Mouse (Mus musculus) ES-E14 (cell line): ENCODE data around the gene Lclat1. TPM values are rescaled to one million over a fixed set of nuclear protein-coding genes. Genes with fewer than 3 reads are reported as not detected.

Source experiments
- DNase-seq: peaks from one replicate; pipeline ENCODE4 v3.0.0-alpha.2; 2013; ENCODE audit warnings: low read depth, low spot score
- H3K27ac ChIP-seq: 2 replicates; pipeline ENCODE4 v1.5.1; 2012; ENCODE audit warnings: low read depth, mild to moderate bottlenecking, low read length, moderate library complexity, mixed read lengths; ENCODE audit not compliant: poor library complexity, insufficient read depth, severe bottlenecking
- H3K36me3 ChIP-seq: 2 replicates; pipeline ENCODE4 v1.6.1; 2012; ENCODE audit warnings: mild to moderate bottlenecking, low read length, moderate library complexity, mixed read lengths; ENCODE audit not compliant: control insufficient read depth, poor library complexity, insufficient read depth, severe bottlenecking
- H3K4me1 ChIP-seq, 2 experiments: fragments of 150-350 bp in 1 of 2; sonication (generic) in 1 of 2; 2 replicates each; pipeline ENCODE4 v1.6.1; 2012; ENCODE audit warnings: low read length in 2 of 2, mild to moderate bottlenecking in 1 of 2, mixed read lengths in 1 of 2; ENCODE audit not compliant: control insufficient read depth in 2 of 2, insufficient read depth in 2 of 2, poor library complexity in 1 of 2
- H3K4me3 ChIP-seq, 2 experiments: fragments of 150-350 bp in 1 of 2; sonication (generic) in 1 of 2; 2 replicates each; pipeline ENCODE4 v1.5.1; 2012; ENCODE audit warnings: low read length in 2 of 2, low read depth in 1 of 2, mild to moderate bottlenecking in 1 of 2, mixed read lengths in 1 of 2; ENCODE audit not compliant: insufficient read depth in 1 of 2, poor library complexity in 1 of 2, severe bottlenecking in 1 of 2
- H3K9ac ChIP-seq: 2 replicates; pipeline ENCODE4 v1.6.1; 2012; ENCODE audit warnings: low read depth, mild to moderate bottlenecking, low read length, mixed read lengths; ENCODE audit not compliant: poor library complexity, insufficient read depth, severe bottlenecking
- H3K9me3 ChIP-seq: fragments of 150-350 bp; sonication (generic); 2 replicates; pipeline ENCODE4 v1.6.1; 2012; ENCODE audit warnings: low read depth, mild to moderate bottlenecking, low read length; ENCODE audit not compliant: control insufficient read depth, insufficient read depth
- CHD2 ChIP-seq: IDR thresholded peaks from 2 replicates; pipeline ENCODE4 v1.6.1; 2014; ENCODE audit warnings: mild to moderate bottlenecking, low read depth, low read length, inconsistent platforms
- HCFC1 ChIP-seq: IDR thresholded peaks from 2 replicates; pipeline ENCODE4 v1.6.1; 2012; ENCODE audit warnings: low read length, inconsistent platforms, borderline replicate concordance; ENCODE audit not compliant: insufficient read depth
- MAFK ChIP-seq: IDR thresholded peaks from 2 replicates; pipeline ENCODE4 v1.6.1; 2014; ENCODE audit warnings: mild to moderate bottlenecking, low read depth, low read length, inconsistent platforms; ENCODE audit not compliant: insufficient read depth
- ZC3H11A ChIP-seq: IDR thresholded peaks from 2 replicates; pipeline ENCODE4 v1.6.1; 2012; ENCODE audit warnings: low read depth, mild to moderate bottlenecking, inconsistent platforms, low read length, borderline replicate concordance
- ZNF384 ChIP-seq: IDR thresholded peaks from 2 replicates; pipeline ENCODE4 v1.6.1; 2012; ENCODE audit warnings: low read depth, low read length, inconsistent platforms
- in situ Hi-C, 2 experiments: fragments of 600-800 bp; cut with MboI; formaldehyde crosslinking; loops; one replicate each; pipeline ENCODE4 v1.15.1; 2025; ENCODE audit warnings: low sequenced_read_pairs in 2 of 2, inconsistent platforms in 1 of 2; ENCODE audit not compliant: unreplicated experiment in 2 of 2
- total RNA-seq: library from RNA; depleted of rRNA; stranded (reverse); fragments of 300-350 nt; gene quantifications from 2 replicates; pipeline ENCODE4 v1.2.3, GENCODE M21; 2012

Lclat1 gene
- total RNA-seq, 1 experiment, result 8.6 TPM

DNA sequence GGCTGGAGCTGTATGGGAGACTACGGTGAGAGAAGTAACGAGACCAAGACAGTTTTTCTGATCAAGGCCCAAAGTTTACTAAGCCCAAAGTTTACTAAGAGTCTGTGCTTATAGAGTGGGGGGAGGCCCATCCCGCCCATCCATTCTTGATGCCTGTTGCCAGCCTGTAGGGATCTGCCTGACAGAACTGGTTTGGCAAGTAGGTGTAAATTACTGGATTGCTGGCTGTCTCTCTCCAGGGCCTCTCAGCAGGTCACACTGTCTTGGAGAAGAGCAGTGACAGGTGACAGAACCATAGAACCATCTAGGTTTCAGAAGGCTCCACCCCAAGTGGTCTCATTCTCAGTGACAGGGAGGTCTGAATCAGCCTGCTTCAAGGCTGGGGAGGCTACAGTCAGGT, 109.5 kb downstream of the Lclat1 start:
- Histone ChIP-seq H3K4me1 (0 out of 4 replicates have a peak, but pooled peaks cover 0 to 2% of the 10 kb centered on the region in 2 experiments), H3K36me3 (no peaks in the 10 kb centered on the region), H3K9ac (no peak overlapping the region), H3K9me3 (no peaks in the 10 kb centered on the region), H3K27ac (no peak overlapping the region), H3K4me3 (no peak overlapping the region)
- TF ChIP-seq ZNF384, result no peak
- in situ Hi-C loops, result no loop called here
- no peak for DNase-seq

DNA sequence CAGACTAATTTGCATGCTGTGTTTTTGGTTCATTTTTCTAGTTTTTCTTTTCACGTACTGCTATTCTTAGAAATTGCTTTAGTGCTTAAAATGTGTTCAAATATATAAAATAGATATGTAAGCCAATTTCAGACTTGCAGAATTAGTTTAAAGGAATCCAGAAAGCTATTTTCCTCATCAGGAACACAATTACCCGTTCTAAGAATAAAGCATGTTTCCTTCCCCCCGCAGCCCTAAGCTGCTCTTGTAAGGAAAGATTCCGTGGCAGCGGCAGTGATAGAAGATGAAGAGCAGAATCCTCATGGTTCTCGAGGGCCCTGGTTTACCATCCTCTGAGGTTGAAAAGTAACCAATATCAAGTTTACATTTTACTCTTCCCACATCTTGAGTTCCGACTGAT, 113.0 kb downstream of the Lclat1 start:
- TF ChIP-seq MAFK (no peak), ZC3H11A (no peak), ZNF384 (no peak), CHD2 (no peak), HCFC1 (no peak)
- Histone ChIP-seq H3K9ac (no peak overlapping the region), H3K4me3 (no peak overlapping the region), H3K9me3 (no peaks in the 10 kb centered on the region), H3K27ac (no peak overlapping the region), H3K4me1 (peaks cover 2% of the 10 kb centered on the region in 2 experiments; a peak in 1 of 4 replicates), H3K36me3 (no peaks in the 10 kb centered on the region)
- in situ Hi-C loops, result no loop called here
- DNase-seq, result no peak

DNA sequence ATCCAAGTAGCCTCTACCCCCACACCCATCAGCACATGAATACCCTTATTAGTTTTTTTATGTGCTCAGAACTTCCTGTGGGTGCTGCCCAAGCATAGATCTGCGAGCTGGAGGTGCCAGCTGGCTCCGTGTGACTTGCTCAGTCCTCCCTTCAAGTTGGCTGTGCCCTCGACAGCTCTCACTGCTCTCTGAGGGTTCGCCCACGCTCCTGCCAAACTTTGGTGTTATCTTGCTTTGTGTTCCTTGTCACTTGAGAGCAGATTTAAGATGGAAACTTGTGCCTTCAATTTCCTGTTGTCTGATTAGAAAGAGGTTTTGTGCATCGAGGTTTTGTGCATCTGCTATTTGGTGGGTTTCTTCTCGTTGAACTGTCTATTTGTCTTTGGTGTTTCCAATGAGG, 114.3 kb downstream of the Lclat1 start:
- H3K4me1 ChIP-seq, result peaks cover 2% of the 10 kb centered on the region in 2 experiments; a peak in 1 of 4 replicates
- no peak for DNase-seq
- no peaks in the 10 kb centered on the region for H3K36me3 ChIP-seq
- H3K9ac ChIP-seq, result no peak overlapping the region
- H3K27ac ChIP-seq, result no peak overlapping the region
- H3K9me3 ChIP-seq, result no peaks in the 10 kb centered on the region
- no peak overlapping the region for H3K4me3 ChIP-seq
- in situ Hi-C loops, result no loop called here
- no peak for TF ChIP-seq HCFC1
- no peak for TF ChIP-seq MAFK
- no peak for TF ChIP-seq ZC3H11A
- no peak for TF ChIP-seq ZNF384
- TF ChIP-seq CHD2, result no peak

DNA sequence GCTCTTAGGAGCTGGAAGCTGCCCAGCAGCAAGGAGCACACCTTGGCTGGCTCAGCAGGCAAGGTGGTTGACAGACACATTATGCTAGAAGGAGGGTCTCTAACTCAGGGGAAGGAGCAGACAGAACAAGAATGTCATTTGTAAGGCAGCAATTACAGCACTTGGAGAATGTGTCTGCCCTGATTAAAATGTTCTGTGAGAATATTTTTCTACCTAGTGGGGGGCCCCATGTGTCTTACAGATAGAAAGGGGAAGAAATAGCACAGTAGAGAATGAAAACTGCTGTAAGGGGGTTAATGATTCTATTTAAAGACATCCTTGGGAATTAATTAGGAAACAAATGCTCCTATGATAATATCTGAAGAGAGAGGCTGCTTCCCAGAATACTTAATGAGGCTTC, 117.7 kb downstream of the Lclat1 start:
- no peak overlapping the region for H3K4me3 ChIP-seq
- no peak for TF ChIP-seq HCFC1
- TF ChIP-seq ZNF384, result no peak
- TF ChIP-seq ZC3H11A, result no peak
- TF ChIP-seq CHD2, result no peak
- TF ChIP-seq MAFK, result no peak
- peaks cover 0 to 2% of the 10 kb centered on the region in 2 experiments; a peak in 1 of 4 replicates for H3K4me1 ChIP-seq
- no peak overlapping the region for H3K9ac ChIP-seq
- no peak for DNase-seq
- no peak overlapping the region for H3K27ac ChIP-seq
- H3K9me3 ChIP-seq, result no peaks in the 10 kb centered on the region
- no peaks in the 10 kb centered on the region for H3K36me3 ChIP-seq
- in situ Hi-C loops, result no loop called here

DNA sequence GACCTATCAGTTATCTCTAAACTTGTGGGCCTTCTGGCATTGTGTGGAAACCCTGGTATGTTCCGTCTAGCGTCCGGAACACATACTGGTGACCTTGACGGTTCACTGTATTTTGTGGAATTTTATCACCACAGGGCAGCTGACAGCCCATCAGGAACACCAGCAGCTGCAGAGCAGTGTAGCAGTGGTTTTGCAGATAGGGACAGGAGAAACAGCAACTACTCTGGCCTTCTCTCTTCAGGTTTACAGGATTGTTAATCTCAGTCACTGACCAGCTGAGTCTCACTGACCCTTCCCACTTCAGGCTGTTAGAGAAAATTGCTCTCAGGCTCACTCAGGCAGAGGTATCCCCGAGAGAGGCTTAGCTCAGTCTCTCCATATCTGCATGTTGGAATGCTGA, 118.2 kb downstream of the Lclat1 start:
- Histone ChIP-seq H3K4me3 (no peak overlapping the region), H3K4me1 (peaks cover 0 to 2% of the 10 kb centered on the region in 2 experiments; a peak in 1 of 4 replicates), H3K27ac (no peak overlapping the region), H3K9ac (no peak overlapping the region), H3K36me3 (no peaks in the 10 kb centered on the region), H3K9me3 (no peaks in the 10 kb centered on the region)
- in situ Hi-C loops, result no loop called here
- no peak for DNase-seq
- TF ChIP-seq HCFC1, result no peak
- TF ChIP-seq MAFK, result no peak
- TF ChIP-seq ZC3H11A, result no peak
- no peak for TF ChIP-seq CHD2
- no peak for TF ChIP-seq ZNF384
